Mouse (Mus musculus): Measurements from ENCODE around the gene Atp1a4.

Atp1a4 gene

DNA sequence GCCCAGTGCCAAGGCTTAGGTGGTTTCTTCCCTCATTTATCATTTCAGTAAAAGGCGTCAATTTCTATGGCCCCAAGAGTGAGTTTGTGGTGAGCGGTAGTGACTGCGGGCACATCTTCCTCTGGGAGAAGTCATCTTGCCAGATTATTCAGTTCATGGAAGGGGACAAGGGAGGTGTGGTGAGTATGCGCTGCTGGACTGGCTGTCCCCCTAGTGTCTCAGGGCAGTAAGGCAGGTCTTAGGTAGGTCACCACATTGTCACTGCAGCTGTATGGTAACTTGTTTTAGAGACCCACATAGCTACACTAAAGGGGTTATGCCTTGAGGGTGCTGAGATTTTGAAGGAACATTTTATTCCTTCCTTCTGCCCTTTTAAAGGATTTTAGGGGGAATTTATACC is 69.3 kb downstream of the Atp1a4 start:
- DNase-seq = no peak

DNA sequence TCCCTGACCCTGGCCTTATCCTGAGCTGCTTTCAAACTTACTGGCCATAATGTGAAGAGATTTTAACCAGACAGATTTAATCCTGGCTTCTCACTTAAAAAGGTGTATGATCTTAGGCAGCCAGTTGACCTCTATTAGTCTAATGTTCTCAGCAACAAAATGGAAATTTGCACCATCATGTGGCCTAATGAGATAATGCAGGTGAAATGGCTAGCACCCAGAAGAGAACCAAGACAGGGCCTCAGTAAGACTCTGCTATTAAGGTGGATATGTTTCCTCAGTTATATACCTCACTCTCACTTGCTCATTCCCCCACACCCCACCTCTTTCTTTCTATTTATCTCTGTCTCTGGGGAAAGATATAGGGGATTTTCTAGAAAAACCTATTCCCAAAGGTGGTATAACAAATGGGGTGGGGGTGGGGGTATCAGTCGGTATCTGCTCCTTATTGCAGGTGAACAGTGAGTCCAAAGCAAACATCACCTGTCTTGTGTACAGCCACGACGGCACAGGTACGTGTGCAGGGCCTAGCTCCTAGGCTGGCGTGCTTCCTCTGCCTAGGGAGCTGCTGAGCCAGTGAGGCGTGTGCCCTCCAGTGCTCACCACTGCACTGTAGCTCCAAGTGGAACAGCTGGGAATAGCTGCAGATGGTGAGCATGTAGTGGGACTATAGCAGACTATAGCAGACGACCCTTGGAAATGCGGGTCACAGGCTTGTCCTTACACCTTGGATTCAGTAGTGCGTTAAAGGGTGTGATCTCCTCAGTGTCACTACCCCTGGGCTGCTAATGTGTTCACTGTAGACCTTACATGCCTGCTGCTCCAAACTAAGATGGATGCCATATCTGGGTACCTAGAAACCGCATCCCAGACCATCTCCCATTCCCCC is 71.6 kb downstream of the Atp1a4 start:
- DNase-seq = no peak

DNA sequence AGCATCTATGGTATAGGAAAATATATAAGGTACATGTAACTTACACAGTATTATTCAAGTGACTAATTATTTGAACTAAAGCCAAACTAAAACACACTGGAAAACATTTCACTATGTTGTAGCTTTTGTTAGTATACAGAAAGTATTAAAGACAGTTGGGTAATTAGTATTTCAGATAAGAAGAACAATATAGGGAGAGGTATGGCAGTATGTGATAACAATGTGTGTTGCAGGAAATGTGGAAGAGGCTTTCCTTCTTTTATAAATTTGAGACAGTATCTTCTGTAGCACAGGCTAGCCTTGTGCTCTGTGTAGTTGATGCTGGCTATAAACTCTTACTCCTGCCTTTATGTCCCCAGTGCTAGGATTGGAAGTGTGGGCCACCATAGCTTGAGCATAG is 74.3 kb downstream of the Atp1a4 start:
- no peak for DNase-seq

DNA sequence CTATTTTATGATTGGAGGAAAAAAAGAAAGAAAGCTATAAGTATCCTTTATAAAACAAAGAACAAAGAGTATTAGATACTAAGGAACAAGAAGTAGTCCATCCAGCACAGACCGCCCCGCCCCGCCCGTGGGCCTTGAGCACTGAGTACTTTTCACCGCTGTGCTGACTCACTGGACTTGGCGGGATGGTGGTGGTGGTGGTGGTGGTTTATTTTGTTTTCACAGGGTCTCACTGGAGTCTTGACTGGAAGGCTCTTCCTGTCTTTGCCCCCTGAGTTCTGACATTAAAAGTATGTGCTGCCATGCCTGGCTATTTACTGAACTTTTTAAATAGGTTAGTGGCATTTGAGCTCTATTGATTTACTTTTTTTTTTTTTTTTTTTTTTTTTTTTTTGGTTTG is 75.2 kb downstream of the Atp1a4 start:
- no peak for DNase-seq

DNA sequence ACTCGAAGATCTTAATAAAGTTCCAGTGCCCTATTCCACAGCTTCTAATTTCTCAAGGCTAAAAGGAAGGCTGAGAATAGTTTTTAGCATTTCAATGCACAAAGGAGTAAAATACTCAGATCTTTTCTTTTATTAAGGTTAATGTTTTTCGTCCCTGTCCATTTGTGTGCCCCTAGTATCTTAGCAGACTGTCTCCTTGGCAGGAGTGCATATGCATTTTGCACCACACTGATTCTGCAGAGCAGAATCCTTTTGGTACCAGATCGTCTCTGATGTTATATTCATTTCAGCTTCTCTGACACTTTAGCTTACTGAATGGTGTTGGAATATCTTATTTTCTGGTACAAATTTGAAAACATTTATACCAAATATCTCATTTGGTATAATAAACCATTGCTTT is 76.4 kb downstream of the Atp1a4 start:
- DNase-seq = no peak

DNA sequence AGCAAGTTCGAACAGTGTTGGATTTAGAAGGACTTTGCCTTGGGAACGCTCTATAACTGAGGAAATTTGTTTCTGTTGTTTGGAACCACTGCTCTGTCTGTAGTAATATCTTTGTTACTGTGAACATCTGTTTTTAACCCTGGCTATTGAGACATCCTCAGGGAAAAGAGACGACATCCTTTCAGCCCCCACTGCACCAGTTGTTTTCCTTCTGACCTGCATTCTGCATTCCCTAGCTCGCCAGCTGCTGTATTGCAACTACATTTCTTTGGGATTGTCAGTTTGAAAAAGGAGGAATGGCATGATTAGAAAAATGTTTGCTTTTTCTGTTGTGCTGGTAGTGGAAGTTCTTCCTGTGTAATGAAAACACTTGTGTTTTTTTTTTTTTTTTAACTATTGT is 77.3 kb downstream of the Atp1a4 start:
- DNase-seq = no peak

DNA sequence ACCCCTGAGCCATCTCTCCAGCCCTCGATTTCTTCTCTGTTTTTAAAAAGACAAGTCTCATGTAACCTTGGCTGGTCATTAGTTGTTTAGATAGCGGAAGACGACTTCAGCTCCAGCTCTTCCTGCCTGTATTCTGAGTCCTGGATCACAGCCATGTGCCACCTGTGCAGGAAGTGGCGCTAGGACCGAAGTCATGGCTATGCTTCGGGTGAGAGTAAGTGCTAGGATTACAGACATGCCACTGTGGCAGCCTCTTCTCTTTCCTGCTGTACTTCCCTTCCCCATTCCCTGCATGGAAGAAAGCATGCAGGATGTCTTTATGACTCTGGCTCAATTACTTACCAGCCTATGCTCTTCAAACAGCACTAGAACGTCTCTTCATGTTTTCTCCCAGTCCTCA is 79.1 kb downstream of the Atp1a4 start:
- DNase-seq = no peak

DNA sequence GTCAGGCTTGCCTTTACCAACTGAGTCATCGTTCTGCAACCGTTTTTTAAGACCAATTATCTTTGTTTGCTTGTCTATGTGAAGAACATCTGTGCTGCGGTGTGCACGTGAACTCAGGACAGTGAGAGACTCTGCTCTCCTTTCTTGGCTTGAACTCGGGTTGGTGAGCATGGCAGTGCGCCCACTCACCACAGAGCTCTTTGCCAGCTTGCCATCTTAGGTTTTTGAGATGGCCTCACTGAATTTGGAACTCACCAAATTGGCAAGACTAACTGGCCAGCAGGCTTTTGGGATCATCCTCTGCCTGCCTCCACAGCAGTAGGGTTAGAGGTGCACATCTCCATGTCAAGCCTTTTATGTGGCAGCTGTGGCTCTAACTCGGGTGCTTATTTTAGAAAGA is 80.4 kb downstream of the Atp1a4 start:
- no peak for DNase-seq

Measured in lung, postnatal 14 days (tissue).